Mouse (Mus musculus) liver, adult (tissue): ENCODE measurements at regions not wholly inside any gene's neighbourhood (a gene's known extent, or its start where the extent isn't known, plus 50 kb on each side); places are given as distances from the start of the nearest gene placed in this dataset.
A peak's percentile ranks its signal among the peaks of the same experiment; 100 is the strongest.

ENCODE experiments used
- GATA4 ChIP-seq: IDR thresholded peaks from 2 replicates; pipeline ENCODE4 v1.6.1; 2014; ENCODE audit warnings: mild to moderate bottlenecking, low read length; ENCODE audit not compliant: insufficient replicate concordance

DNA sequence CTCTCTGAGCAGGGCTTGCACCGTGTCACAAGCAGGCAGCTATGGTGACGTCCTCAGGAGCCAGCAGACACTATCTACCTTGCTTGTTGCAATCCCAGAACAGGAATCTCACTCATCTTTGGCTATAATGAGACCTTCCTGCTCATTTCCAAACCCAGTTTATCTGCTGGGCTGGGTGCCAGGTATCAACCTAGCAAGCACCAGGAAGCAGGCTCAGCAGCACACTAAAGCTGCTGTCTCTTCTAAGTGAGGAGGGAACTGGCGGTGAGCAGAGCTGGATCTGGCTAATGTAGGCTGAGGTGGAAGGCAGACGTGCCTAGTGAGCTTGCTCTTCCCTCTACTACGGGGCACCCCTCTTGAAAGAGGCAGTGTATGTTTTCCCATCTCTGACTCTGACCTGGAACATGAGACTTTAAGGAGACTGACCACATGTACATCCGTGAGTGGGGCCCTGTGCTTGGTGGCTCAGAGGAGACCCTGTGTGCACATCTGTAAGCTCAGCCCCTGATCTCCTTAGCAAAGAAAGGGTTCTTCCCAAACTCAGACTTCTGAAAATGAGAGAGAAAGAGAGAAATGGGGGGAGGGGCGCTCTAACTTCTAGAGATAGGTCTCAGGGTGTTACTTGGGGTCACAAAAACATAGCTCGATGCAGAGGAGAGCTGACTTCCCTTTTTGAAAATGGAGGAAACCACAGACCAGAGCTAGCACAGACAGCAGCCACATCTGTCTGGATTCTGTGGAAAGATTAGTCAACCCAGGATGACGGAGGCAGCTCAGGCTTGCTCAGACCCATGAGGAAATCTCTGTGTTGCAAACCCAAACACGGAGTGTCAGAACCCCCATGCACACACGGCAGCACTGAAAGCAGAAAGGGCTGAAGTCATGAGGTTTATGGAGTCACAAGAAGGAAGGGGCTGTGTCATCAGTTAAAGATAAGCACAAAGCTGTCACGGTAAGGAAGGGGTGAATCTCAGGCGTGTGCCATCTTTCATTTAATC, 77.3 kb upstream of the Glrp1 start:
- TF ChIP-seq GATA4: no peak

DNA sequence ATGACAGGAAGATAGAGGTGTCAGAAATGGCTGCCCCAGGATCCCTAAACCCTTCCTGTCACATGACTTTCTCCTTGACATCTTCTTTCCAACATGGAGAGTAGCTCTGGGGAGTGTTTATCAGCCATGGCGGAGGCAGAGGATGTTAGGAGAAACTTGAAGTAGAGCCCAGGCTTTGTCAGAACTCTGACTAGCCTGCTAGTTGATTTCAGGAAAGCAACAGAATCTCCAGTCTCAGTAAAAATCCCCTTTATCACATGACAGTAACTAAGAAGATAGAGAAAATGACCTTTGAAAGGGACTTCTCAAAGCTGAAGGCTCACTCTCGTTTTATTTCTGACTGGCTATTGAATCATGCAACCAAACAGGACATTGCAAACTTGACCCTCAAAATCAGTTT, 76.3 kb upstream of the Glrp1 start:
- TF ChIP-seq GATA4: no peak

DNA sequence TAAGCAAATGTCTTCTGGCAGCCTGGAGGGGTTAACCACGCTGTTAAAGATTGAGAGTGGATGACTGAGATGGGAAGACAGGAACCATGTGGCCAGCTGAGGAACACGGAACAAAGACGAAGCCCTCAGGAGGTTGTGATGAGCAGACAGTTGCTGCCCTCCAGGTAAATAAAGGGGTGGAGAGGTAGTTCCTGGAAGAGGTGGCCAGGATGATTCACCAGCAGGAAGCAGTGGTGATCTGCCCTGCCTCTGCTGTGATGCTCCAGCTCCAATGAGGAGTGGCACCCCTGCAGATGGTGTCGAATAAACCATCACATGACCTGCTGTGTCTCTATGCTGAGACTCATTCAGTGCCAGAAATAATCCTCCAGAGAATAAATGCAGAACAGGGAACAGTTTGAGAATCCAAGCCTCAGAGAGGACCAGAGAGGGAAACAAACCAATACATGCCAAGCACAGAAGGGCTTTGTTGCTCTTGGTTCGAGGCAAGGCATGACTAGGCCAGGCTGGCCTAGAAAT, 74.7 kb upstream of the Glrp1 start:
- TF ChIP-seq GATA4: no peak

DNA sequence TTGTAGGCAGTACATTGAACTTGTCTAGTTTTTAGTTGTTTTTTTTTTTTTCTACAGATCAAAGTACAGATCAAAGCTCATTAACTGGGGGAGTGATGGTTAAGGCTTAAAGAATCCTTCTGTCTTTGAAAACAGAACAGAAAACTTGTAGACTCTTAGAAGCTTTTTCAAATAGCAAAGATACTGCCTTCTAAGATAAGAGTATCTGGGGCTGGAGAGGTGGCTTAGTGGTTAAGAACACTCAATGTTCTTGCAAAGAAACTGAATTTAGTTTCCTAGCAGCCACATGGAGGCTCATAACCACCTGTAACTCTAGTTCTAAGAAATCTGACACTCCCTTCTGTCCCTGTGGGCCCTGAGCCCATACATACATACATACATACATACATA, 68.4 kb upstream of the Glrp1 start:
- no peak for TF ChIP-seq GATA4

DNA sequence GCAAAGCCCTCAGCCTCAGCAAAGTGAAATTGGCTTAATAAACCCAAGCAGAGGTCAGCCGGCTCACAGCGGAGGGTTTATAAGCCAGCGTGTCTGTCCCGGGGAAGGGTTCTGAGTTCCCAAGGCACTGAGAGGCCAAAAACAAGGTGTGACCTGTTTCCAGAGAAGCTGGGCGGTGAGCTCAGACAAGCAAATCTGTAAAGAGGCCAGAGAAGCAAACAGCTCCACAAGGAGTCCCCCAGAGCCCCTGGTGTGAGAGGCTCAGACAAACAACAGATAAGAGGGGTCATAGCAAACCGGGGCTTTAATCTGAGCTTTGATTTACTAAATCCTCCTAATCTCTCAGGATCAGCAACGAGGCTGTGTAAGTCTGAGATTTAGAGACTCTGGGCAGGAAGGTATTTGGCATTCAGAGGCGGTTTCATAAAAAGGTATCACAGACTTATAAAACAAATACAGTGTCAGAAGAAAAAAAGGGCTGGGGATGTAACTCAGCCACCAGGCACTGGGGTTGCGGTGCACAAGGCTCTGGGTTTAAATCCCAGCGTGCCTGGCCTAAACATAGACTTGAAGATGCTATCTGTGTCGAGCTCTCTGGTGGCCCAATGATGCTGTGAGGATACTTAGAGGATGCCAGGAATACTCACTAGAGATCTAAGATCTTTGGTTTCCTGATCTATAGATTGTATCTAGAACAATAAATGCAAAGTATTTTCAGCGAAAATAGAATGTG, 67.8 kb upstream of the Glrp1 start:
- TF ChIP-seq GATA4: no peak

DNA sequence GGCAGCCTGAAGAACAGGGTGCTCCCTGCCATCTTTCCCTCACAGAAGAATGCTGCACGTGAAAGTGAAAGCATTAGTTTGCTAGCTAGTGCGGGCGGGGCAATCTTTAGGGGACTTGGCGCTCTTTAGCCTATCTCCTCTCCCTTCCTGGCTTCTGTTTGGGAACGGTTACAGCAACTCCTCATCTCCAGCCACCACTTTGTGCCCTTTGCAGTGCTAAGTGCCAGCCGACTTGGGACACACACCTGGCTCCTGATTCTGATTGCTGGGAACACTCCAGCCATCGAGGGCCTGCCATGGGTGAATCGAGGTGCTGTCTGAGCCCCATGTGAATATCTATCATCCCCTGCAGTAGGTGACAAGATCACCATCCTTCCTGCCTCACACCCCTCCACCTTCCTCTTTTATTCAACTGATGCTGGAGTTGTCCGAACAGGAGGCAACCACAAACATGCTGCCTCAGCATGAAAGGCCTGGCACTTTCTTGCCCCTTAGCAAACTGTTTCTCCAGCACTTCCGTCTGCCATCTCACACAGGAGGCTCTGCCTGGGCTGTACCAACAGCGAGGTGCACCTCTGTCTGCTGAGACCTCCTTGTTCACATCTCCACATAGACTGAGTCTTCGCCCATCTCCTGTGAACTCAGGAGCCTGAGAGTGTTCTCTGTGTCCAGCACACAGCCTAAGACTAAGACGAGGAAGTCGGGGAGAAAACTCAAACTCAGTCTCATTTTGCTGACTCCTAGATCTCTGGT, 66.2 kb upstream of the Glrp1 start:
- peak; percentile 68; the same call in 1 of the 2 replicates for TF ChIP-seq GATA4

DNA sequence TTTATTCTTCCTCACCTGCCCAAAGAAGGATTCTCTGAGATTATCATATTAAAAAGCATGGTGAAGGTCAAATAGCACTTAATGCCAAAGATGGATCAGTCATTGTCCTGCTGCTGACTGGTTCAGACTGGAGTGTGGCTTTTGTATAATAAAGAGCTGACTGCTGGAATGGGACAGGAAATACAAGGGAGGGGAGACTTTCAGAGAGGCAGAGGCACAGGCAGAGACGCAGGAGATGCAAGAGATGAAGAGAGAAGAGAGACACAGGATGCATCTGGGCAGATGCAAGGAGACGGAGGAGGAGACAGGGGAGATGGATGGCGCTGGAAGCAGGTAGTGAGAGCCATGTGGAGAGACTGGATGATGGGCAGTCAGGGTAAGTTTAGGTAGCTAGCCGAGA, 65.4 kb upstream of the Glrp1 start:
- no peak for TF ChIP-seq GATA4

DNA sequence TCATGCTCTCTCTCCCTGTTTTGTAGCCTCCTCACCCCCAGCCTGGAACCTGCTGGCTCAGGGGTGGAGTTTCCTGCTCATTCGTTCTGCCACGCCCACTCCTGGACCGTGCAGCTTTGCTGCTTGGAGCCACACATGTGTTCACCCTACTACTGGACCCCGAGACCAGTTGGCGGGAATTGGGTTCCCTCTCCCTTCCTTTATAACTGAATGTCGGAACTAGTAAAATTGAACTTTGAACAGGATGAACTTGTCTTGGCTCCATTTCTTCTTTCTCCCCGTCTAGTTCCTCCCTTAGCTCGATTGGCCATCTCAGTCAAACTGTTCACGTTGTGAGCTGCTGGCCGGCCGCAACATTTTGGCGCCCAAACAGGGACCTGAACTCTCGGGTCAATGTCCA, 62.3 kb upstream of the Glrp1 start:
- no peak for TF ChIP-seq GATA4

DNA sequence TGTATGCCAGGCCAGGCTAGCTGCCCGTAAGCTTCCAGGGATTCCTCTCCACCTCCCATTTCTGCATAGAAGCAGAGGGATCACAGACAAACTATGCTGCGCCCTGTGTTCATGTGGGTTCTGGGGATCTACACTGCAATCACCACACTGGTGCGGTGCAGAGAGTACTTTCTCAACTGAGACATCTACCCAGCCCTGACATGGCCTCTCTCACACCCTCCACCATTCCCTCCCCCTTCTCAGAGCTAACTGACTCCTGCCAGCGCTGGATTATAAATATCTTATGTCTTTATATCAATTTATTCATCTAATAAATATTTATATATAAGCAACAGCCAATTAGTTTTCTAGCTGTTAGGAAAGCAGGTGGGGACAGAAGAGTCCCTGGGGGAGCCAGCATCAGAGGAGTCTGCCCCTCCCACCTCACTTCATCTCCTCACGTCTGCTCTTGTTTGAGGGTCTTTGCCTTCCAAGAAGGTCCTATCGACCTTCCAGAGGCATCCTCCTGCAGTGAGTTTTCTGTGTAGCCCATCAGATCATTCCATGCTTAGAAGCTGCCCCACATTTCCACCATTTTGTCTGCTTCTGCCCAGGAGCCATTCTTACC, 58.7 kb upstream of the Glrp1 start:
- TF ChIP-seq GATA4: no peak

DNA sequence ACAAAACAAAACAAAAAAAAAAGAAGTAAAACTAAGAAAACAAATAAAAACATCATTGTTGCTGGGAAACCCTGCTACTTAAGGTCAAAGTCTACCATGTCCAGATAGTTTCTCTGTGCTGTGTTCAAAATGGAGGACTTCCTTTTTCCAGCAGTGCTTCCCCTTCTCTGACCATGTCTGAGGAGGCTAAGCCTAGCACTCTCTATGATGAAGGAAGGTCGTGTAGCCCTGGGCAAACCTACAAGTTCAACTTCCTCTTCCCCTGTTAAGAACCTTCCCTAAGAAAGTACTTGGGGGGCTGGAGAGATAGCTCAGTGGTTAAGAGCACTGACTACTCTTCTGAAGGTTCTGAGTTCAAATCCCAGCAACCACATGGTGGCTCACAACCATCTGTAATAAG, 57.3 kb upstream of the Glrp1 start:
- TF ChIP-seq GATA4: no peak

DNA sequence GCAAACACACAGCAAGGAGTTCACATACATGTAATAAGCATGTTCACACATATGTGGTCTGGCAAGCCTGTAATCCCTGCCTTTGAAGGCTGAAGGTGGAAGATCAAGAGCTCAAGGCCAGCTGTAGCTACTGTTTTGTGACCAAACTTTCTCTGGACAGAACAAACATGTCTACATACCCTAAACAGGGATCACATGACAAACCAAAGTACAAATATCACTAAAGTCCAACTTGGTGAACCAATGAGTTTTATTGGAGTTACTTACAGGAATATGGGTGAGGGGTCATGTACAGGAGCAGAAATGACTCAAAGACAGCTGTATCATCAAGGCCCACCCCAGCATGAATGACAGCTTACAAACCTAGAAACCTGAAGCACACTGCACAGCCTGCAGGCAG, 56.6 kb upstream of the Glrp1 start:
- TF ChIP-seq GATA4: no peak

DNA sequence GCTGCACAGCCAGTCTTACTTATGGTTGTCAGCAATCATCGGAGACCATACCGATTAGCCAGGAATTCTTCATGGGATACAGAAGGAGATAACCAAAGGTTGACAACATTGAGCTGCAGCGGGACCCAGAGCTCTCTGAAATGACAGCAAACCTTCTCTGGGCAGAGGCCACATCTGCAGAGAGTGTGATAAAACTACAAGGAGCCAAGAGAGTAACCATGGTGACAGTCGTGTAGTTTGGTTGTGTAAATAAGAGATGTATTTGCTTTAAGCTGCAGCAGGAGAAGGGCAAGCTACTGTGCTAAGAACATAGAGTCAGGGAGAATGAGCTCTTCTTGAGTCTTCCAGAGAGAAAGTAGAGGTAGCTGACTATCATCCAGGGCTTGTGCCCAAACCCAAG, 55.0 kb upstream of the Glrp1 start:
- TF ChIP-seq GATA4: no peak

DNA sequence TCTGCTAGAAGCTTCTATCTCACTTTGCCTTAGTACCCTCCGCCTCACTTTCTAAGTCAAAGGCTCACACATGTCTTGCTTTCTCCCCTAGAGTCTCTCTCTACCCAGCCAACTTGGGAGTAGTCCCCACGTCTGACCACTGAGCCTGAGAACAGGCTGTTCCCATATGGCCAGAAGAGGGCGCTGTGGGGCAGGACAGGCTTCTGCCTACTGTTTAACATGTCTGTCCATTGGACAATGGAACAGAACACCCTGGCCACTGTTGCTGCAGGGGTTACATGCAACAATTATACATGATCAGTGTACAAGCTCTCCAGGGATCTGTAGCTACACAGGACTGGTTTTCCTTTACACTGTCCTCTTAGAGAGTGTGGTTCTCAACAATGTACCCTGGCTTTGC, 52.5 kb upstream of the Glrp1 start:
- TF ChIP-seq GATA4: no peak

DNA sequence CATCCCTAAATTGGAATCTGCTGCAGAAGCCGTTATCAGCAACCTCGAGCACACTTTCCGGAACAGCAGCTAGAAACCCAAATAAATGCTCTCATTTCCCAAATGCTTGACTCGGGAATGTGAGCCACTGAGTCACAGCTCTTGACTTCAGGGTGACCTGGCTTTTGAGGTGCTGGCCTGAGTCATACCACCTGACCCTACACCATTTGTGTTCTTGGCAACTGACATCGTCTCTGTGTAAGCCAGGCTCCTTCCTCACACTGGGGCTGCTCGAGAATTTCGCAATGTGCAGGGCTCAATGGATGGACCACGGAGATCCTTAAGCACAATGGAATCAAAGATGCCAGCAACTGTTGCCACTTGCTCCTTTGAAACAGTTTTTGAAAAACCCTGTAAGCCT, 50.9 kb upstream of the Glrp1 start:
- no peak for TF ChIP-seq GATA4
